Mouse (Mus musculus) lung, embryonic 14.5 days (tissue): ENCODE results near the gene Whamm. TPM values are rescaled to one million over a fixed set of nuclear protein-coding genes. Genes with fewer than 3 reads are reported as not detected.
A peak's percentile ranks its signal among the peaks of the same experiment; 100 is the strongest.

Experiments
- ATAC-seq: fragments of 200-750 bp; cut with Nextera tagmentation; 2 replicates; pipeline ENCODE4 v1.8.0; 2017; ENCODE audit warnings: mild to moderate bottlenecking, moderate TSS enrichment, moderate library complexity; ENCODE audit not compliant: insufficient read depth
- DNase-seq: peaks from one replicate; pipeline ENCODE4 v3.0.0-alpha.2; 2015
- H3K27ac ChIP-seq: fragments of 300-500 bp; sonication (generic); 2 replicates; pipeline ENCODE4 v1.5.1; 2014; ENCODE audit warnings: low read depth, mild to moderate bottlenecking, moderate library complexity
- H3K27me3 ChIP-seq: fragments of 300-500 bp; sonication (generic); 2 replicates; pipeline ENCODE4 v1.6.1; 2014; ENCODE audit warnings: low read length, control low read depth; ENCODE audit not compliant: insufficient read depth
- H3K36me3 ChIP-seq: fragments of 300-500 bp; sonication (generic); 2 replicates; pipeline ENCODE4 v1.6.1; 2014; ENCODE audit warnings: control low read depth; ENCODE audit not compliant: insufficient read depth
- H3K4me1 ChIP-seq: fragments of 300-500 bp; sonication (generic); 2 replicates; pipeline ENCODE4 v1.6.1; 2014; ENCODE audit warnings: antibody characterized with exemption, control low read depth; ENCODE audit not compliant: insufficient read depth
- H3K4me2 ChIP-seq: fragments of 300-500 bp; sonication (generic); 2 replicates; pipeline ENCODE4 v1.6.1; 2014; ENCODE audit warnings: mild to moderate bottlenecking
- H3K4me3 ChIP-seq: fragments of 300-500 bp; sonication (generic); 2 replicates; pipeline ENCODE4 v1.5.1; 2014; ENCODE audit warnings: low read depth, low read length
- H3K9ac ChIP-seq: fragments of 300-500 bp; sonication (generic); 2 replicates; pipeline ENCODE4 v1.6.1; 2014
- H3K9me3 ChIP-seq: fragments of 300-500 bp; sonication (generic); 2 replicates; pipeline ENCODE4 v1.6.1; 2016; ENCODE audit warnings: low read depth, low read length, control low read depth
- CTCF ChIP-seq: IDR thresholded peaks from 2 replicates; pipeline ENCODE4 v1.5.1; 2016; ENCODE audit warnings: antibody characterized with exemption, low read depth
- WGBS: fragments of 180-500 bp; shearing (Covaris S2); extraction: QIAGEN DNeasy Blood & Tissue Kit; methylation state at CpG from one replicate; pipeline ENCODE4 v1.1.7; 2014; 5-methylcytosine and 5-hydroxymethylcytosine counted together
- polyA plus RNA-seq: library from polyadenylated mRNA; unstranded; fragments of >200 nt; fragmentation: Nextera tagmentation; extraction: Ambion mirVana; gene quantifications from 2 replicates; pipeline ENCODE4 v1.2.1, GENCODE M21; 2014

The Whamm gene
- polyA plus RNA-seq, 1 experiment from 2014 or later: 9.3 TPM

DNA sequence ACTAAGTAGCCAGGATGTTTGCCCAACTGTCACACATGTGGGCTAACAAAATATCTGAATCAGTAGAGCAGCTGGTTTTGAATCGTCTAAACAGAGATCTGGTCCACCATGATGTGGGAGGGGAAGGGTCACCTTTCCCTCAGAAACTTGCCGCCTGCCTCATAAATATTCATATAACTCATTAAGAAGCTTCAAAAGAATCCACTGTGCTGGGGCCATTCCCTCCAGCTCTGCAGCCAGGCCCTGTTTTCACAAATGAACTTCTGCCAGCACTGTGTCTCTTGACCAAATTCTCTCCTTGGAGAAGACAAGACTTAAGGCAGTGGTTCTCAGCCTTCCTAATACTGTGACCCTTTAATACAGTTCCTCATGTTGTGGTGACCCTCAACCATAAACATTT lies 31.5 kb upstream of the Whamm start:
- H3K36me3 ChIP-seq: peaks cover 10% of the 10 kb centered on the region; the same call in 1 of the 2 replicates
- no peaks in the 10 kb centered on the region for H3K4me1 ChIP-seq
- DNase-seq: no peak
- H3K4me3 ChIP-seq: no peak overlapping the region
- 21% methylated on average over 2 of the region's 2 CpGs for WGBS
- H3K4me2 ChIP-seq: no peak overlapping the region
- no peaks in the 10 kb centered on the region for H3K27me3 ChIP-seq
- no peak for TF ChIP-seq CTCF
- no peak for ATAC-seq
- no peak overlapping the region for H3K9ac ChIP-seq
- no peaks in the 10 kb centered on the region for H3K9me3 ChIP-seq
- no peak overlapping the region for H3K27ac ChIP-seq

DNA sequence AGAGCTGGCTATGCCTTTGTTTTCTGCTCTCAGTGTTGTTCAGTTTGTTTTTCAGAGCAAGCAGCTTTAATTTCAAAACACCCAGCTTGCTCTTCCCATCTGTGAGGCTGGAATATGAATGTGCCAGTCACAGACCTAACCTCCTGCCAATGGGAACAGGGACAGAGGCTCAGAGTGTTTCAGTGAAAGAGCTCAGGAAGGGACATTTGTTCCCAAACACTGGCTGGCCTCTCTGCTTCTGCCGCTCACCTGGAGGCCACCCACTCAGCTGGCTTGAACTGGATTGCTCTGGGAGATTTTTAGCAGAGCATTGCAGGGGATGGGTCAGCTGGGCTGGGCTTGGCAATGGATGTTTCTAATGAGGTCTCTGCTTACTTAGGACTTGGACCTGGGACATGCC lies 30.1 kb upstream of the Whamm start:
- no peaks in the 10 kb centered on the region for H3K9me3 ChIP-seq
- DNase-seq (no peak), ATAC-seq (no peak)
- no peaks in the 10 kb centered on the region for H3K4me1 ChIP-seq
- no peak overlapping the region for H3K4me3 ChIP-seq
- no peaks in the 10 kb centered on the region for H3K27me3 ChIP-seq
- H3K9ac ChIP-seq: no peak overlapping the region
- WGBS: 48% methylated on average over 1 of the region's 1 CpGs
- H3K36me3 ChIP-seq: no peaks in the 10 kb centered on the region
- H3K4me2 ChIP-seq: no peak overlapping the region
- no peak overlapping the region for H3K27ac ChIP-seq
- no peak for TF ChIP-seq CTCF

DNA sequence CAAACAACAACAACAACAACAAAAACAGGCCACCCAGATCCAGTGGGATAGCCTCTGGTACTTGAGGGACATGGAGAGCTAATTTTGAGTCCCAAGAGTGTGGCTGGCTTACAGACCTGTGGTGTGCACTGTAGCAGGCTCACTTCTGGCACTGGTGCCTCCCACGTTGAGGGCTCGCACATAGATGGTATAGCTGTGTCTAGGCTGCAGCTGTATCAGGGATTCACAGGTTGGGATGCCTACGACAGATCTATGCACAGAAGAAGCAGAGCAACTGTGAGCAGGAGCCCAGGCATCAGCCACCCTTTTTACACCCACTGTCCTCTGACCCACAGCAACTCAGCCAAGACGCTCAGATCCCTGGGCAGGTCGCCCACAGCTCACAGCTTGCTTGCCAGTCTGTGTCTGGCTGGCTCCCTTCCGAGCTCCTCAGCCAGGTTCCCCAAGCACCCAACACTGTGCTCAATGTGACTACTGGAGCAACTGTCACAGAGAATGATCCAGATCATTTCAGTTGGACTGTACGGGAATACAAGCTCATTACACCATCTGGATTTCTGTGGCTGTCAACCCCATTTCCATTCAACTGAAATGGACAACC lies 29.0 kb upstream of the Whamm start:
- WGBS: 80% methylated on average over 7 of the region's 7 CpGs
- no peak overlapping the region for H3K27ac ChIP-seq
- no peaks in the 10 kb centered on the region for H3K4me1 ChIP-seq
- H3K27me3 ChIP-seq: no peaks in the 10 kb centered on the region
- TF ChIP-seq CTCF: no peak
- no peak overlapping the region for H3K4me3 ChIP-seq
- H3K9me3 ChIP-seq: no peaks in the 10 kb centered on the region
- no peak overlapping the region for H3K4me2 ChIP-seq
- ATAC-seq (no peak), DNase-seq (no peak)
- no peak overlapping the region for H3K9ac ChIP-seq
- H3K36me3 ChIP-seq: no peaks in the 10 kb centered on the region

DNA sequence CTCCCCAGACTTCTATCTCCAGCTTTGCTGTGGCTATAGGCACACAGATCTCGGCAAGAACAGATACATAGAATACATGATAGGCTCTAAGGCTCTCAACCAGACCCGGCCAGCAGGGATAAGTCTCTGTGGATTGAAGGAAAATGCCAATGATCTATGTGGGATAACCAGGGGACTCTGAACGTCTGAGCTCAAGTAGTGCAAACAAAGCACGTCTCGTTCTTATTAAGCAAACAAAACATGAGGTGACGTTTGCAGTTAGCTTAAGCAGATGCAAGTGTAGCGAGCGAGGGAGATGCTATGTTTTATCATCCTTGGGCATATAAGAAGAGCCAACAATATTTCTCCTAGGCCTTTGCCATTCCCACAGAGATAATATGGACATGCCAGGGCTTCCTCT lies 28.1 kb upstream of the Whamm start:
- Histone ChIP-seq H3K4me2 (no peak overlapping the region), H3K36me3 (no peaks in the 10 kb centered on the region), H3K4me3 (no peak overlapping the region), H3K27me3 (no peaks in the 10 kb centered on the region), H3K27ac (no peak overlapping the region), H3K9ac (no peak overlapping the region), H3K4me1 (no peaks in the 10 kb centered on the region), H3K9me3 (no peaks in the 10 kb centered on the region)
- TF ChIP-seq CTCF: no peak
- DNase-seq (no peak), ATAC-seq (no peak)
- WGBS: 65% methylated on average over 8 of the region's 8 CpGs

DNA sequence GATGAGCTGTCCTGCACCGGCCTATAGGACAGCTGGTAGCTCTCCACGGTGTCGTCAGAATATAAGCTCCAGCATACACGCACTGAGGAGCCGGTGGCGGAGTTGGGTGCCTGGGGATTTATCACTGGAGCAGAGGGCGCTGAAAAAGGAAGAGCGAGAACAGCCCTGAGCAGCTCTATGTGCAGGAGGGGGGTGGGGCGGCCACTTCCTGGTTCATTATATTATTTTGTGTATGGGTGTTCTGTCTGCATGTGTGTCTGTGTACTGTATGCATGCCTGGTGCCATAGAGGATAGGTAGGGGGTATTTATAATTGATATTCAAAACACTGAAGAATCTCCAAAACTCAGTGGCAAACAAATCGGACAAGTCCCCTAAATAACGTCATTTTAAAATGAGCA lies 22.2 kb upstream of the Whamm start:
- Histone ChIP-seq H3K9ac (no peak overlapping the region), H3K27me3 (no peaks in the 10 kb centered on the region), H3K4me2 (no peak overlapping the region; the same call in 1 of the 2 replicates), H3K36me3 (no peaks in the 10 kb centered on the region), H3K4me1 (no peaks in the 10 kb centered on the region), H3K9me3 (no peaks in the 10 kb centered on the region), H3K4me3 (no peak overlapping the region), H3K27ac (no peak overlapping the region)
- no peak for ATAC-seq
- no peak for DNase-seq
- TF ChIP-seq CTCF: no peak
- 58% methylated on average over 11 of the region's 11 CpGs for WGBS

DNA sequence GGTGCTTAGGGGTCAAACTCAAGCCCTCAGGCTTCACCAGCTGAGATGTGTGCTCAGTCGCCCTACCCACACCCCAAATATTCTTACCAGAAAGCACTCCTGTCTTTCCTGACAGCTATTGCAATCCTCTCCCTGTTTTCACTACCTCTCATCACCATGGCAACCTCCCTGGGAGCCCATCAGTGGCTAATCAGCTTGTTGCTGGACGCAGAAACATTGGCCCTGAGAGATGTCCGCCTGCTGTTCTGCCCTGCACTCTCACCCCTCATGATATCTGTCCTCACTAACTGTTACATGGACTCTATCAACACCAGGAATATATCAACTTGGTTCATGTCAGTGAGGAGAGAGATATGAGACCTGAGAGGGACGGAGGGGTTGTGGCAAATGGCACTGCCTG lies 17.5 kb upstream of the Whamm start:
- no peaks in the 10 kb centered on the region for H3K9me3 ChIP-seq
- no peak for ATAC-seq
- H3K27me3 ChIP-seq: no peaks in the 10 kb centered on the region
- TF ChIP-seq CTCF: no peak
- H3K4me1 ChIP-seq: no peaks in the 10 kb centered on the region
- no peak overlapping the region for H3K4me2 ChIP-seq
- WGBS: 48% methylated on average over 4 of the region's 4 CpGs
- no peak overlapping the region for H3K27ac ChIP-seq
- H3K4me3 ChIP-seq: no peak overlapping the region
- no peak overlapping the region for H3K9ac ChIP-seq
- DNase-seq: no peak
- no peaks in the 10 kb centered on the region for H3K36me3 ChIP-seq

- ATAC-seq: no peak
- no peaks in the 10 kb centered on the region for H3K36me3 ChIP-seq
- WGBS: 87% methylated on average over 2 of the region's 2 CpGs
Measured at GRCm38 (mm10) chr7:81554369-81554768, 16.7 kb upstream of the Whamm start.

More at GRCm38 (mm10) chr7:81554369-81554768, 16.7 kb upstream of the Whamm start:
- no peak overlapping the region for H3K4me2 ChIP-seq
- H3K4me3 ChIP-seq: no peak overlapping the region
- H3K4me1 ChIP-seq: no peaks in the 10 kb centered on the region
- DNase-seq: peak; percentile 69
- TF ChIP-seq CTCF: peak; percentile 68
- no peak overlapping the region for H3K27ac ChIP-seq
- H3K27me3 ChIP-seq: no peaks in the 10 kb centered on the region
- H3K9me3 ChIP-seq: no peaks in the 10 kb centered on the region
- H3K9ac ChIP-seq: no peak overlapping the region
